Mouse (Mus musculus): ENCODE data around the gene Ostm1. TPM values are rescaled to one million over a fixed set of nuclear protein-coding genes. Genes with fewer than 3 reads are reported as not detected.

Ostm1 gene
- polyA plus RNA-seq, 1 experiment, result 12.0 TPM

DNA sequence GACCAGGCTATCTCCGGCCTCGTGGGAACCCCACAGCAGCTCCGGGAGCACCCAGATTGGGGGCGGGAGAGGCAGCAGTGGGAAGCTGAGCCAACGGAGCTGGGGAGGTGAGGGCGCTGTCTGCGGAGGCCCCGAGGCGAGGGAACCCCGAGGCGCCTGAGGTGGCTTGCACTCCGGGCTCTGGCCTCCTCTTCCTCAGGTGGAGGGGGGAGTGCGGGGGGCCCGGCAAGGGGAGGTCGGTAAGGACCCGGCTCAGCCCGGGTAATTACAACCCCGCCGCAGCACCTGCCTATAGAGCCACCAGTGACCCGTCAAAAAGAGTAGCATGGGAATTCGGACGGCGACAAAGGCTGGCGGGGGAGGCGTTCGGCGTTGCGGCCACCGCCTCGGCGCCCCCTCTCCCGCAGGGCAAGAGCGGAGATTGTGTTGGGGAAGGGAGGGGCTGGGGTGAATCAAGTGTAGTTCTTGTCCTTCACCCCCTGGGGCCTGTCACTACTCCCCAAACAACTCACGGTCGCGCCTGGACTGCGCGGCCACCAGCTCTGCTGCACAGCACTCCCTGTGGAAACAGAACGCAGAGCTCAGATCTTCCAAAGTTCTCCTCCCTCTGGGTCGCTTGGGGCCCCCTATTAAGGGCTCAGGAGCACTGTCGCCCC, 4.0 kb upstream of the Ostm1 start:
- 0 out of 2 replicates have a peak overlapping the region, but pooled peaks have one; percentile 10 for H3K4me3 ChIP-seq (ENCODE audit: insufficient read depth, low read depth, low read length)

DNA sequence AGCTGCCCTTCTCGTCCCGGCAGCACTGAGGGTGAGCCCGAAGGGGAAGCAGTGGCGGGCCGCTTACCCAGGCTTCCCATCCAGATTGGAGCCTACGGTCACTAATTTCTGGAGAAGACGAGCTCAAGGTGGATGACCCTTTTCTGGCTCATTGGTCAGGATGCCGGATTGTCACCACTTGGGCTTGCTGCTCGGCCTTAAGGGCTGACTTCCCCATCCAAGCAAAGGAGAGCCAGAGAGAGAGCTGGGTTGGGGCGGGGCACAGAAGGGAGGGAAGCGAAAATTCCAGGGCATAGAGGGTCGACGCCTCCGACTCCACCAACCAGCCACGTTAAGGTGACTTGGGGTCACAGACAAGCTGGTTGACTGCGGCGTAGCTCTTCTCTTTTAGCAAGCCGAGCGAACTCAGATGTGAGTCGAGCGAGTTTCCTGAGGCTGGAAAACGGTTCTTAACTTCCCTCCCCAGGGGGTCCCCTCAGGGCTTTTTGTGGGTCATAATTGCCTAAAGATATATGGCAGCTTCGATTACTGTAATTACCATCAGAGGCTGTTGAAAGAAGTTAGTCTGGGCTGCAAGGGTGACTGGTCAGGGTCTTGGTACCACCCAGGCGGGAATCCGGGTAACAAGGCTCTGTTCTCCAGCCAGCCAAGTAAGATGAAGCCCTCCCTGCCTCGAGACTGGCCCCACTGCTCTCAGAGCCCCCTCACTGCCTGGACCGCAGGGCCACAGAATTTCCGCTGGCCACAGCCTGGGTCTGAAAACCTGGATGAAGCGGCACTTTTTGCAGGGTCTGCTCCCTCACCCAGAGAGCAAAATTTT, 3.3 kb upstream of the Ostm1 start:
- Histone ChIP-seq H3K4me3 (ENCODE audit: insufficient read depth, low read depth, low read length) (0 out of 2 replicates have a peak overlapping the region, but pooled peaks have one; percentile 7), H3K27ac (replicated peaks; ENCODE audit: low read depth, low read length) (no peak overlapping the region), H3K4me1 (ENCODE audit: control insufficient read depth, insufficient read depth, insufficient read length, low read length) (peaks cover 2% of the 10 kb centered on the region; the same call in 1 of the 2 replicates)

More for the DNA sequence above, 4.0 kb upstream of the Ostm1 start:
- Histone ChIP-seq H3K4me1 (ENCODE audit: control insufficient read depth, insufficient read depth, insufficient read length, low read length) (peaks cover 2% of the 10 kb centered on the region; the same call in 1 of the 2 replicates), H3K27ac (replicated peaks; ENCODE audit: low read depth, low read length) (no peak overlapping the region)

DNA sequence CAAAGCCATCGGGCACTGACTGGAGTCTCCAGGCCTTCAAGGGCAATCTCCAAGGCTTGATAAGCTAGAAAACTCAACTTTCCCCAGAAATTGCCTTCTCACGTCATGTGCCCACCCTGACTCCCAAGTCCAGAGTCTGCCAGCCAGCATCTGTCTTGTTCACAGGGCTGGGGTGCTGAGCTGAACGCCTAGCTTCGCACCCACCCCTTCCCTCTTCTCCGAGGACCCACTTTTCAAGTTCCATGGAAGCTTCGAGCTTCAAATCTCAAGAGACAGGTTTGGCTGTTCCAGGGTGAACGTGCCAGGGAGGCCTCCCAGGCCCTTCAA, 2.7 kb upstream of the Ostm1 start:
- H3K27ac ChIP-seq (replicated peaks; ENCODE audit: low read depth, low read length), result no peak overlapping the region
- H3K4me3 ChIP-seq (ENCODE audit: insufficient read depth, low read depth, low read length), result no peak overlapping the region
- H3K4me1 ChIP-seq (ENCODE audit: control insufficient read depth, insufficient read depth, insufficient read length, low read length), result peaks cover 2% of the 10 kb centered on the region; the same call in 1 of the 2 replicates

DNA sequence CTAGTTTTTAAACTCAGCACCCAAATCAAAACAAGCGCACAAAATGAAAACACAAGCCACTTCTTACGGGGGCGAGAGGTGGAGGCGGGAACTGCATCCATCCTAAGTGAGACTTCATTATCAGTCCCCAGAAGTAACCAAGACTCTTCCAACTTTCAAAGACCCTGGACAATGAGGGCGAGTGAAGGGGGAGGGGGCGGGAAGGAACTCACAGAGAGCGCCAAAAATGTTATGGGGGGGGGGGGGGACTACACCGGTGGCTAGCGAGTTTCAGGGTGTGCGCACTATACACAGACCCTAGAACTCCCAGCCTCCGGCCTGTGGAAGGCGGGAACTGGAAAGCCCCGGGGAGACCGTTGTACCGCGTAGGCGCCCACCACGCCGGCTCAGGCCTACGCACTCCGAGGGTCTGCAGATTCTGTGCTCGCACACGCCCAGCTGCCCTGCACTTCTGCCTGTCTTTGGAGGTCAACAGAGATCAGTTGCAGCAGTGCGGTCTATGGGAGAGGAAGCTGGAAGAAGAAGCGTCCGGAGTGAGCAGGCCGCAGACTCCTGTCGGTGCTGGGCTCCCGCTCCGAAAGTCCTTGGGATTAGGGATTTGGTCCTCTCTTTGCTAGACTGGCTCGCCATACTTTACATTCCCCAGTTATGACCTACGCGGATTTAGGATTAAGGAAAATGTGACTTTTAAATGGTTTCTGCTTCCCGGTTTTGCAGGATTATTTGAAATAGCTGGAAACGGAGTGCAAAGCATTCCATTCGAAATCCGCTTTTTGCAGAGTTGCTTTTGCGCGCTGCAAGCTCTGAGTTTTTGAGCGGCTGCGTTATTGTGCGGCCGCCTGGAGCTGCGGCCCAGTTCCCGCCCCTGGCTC, 1.7 kb upstream of the Ostm1 start:
- H3K4me3 ChIP-seq (ENCODE audit: insufficient read depth, low read depth, low read length), result 0 out of 2 replicates have a peak overlapping the region, but pooled peaks have one; percentile 11
- peaks cover 2% of the 10 kb centered on the region; the same call in 1 of the 2 replicates for H3K4me1 ChIP-seq (ENCODE audit: control insufficient read depth, insufficient read depth, insufficient read length, low read length)
- H3K27ac ChIP-seq (replicated peaks; ENCODE audit: low read depth, low read length), result no peak overlapping the region

DNA sequence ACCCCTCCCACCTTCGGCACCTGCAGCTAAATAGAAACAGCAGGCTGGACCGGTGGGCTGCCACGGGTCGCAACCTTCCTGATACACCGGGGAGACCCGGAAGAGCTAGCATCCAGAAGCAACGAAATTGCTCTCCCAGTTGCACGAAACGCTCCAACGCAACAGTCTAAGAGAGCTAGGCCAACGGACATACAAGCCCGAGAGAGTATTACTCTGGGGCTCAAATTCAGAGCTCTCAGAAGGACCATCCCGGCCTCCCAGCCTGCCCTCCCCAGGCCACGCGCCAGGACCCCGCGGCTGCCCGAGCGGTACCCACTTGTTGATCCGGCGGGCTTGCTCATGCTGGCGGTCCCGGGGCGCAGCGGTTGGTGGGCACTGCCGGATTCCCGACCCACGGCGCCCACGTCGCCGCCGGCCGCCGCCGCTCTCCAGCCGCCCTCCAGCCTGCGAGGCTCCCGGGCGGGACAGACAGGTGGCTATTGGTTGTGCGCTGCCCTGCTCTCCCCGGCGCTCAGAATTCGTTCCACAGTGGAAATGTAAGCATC, 984 bp upstream of the Ostm1 start:
- Histone ChIP-seq H3K4me1 (ENCODE audit: control insufficient read depth, insufficient read depth, insufficient read length, low read length) (peaks cover 2% of the 10 kb centered on the region; the same call in 1 of the 2 replicates), H3K4me3 (ENCODE audit: insufficient read depth, low read depth, low read length) (0 out of 2 replicates have a peak overlapping the region, but pooled peaks have one; percentile 27), H3K27ac (replicated peaks; ENCODE audit: low read depth, low read length) (no peak overlapping the region)

DNA sequence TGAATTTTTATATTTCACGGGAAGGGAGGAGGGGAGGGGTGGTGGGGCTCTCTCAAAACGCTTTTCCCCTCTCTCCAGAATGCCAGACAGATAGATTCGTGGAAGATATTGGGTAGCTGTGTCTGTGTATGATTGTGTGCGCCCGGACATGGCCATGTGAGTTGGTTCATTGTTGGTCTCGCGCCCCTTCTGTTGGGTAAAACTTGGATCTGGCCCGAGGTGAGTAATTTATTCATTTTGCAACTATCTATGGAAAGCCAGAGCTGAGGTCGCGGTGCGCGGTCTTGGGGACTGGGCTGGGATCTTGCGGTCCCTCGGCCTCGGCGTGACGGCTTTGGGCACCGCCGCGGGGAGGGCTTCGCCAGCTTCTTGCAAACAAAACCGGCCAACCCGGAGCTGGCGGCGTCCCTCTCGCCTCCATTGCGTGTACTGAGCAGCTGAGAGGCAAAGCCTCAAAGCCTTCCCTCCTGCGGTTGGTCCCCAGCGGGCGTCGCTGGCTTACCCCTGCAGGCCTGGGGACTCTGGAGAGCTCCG, 347 bp downstream of the Ostm1 start:
- Histone ChIP-seq H3K27ac (replicated peaks; ENCODE audit: low read depth, low read length) (no peak overlapping the region), H3K4me3 (ENCODE audit: insufficient read depth, low read depth, low read length) (0 out of 2 replicates have a peak overlapping the region, but pooled peaks have one; percentile 5), H3K4me1 (ENCODE audit: control insufficient read depth, insufficient read depth, insufficient read length, low read length) (peaks cover 2% of the 10 kb centered on the region; the same call in 1 of the 2 replicates)

DNA sequence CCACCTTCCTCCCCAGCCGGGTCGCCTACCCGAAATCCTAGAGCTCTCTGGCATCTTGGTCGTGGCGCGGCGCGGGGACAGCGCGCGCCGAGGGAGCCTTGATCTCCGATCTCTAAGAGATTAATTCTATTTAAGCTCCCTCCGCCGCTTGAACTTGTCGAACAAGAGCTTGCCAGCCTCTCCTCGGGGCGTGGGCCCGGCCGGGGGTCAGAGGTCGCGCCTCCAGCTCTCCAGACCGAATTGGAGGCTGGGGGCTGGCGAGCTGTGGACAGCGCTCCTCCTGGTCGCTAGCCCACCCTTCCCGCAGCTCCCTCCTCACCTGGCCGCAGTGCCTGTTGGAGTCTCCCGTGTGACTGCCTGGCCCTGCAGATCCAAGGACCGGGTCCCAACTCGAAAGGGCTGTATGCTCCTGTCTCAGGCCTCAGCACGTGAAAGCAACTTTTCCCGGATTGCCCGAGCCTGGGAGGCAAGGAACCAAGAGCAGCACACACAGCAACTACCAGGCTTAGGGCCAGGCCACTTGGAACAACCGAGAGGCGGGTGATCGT, 888 bp downstream of the Ostm1 start:
- H3K27ac ChIP-seq (replicated peaks; ENCODE audit: low read depth, low read length), result no peak overlapping the region
- H3K4me1 ChIP-seq (ENCODE audit: control insufficient read depth, insufficient read depth, insufficient read length, low read length), result peaks cover 2% of the 10 kb centered on the region; the same call in 1 of the 2 replicates
- 0 out of 2 replicates have a peak overlapping the region, but pooled peaks have one; percentile 5 for H3K4me3 ChIP-seq (ENCODE audit: insufficient read depth, low read depth, low read length)

DNA sequence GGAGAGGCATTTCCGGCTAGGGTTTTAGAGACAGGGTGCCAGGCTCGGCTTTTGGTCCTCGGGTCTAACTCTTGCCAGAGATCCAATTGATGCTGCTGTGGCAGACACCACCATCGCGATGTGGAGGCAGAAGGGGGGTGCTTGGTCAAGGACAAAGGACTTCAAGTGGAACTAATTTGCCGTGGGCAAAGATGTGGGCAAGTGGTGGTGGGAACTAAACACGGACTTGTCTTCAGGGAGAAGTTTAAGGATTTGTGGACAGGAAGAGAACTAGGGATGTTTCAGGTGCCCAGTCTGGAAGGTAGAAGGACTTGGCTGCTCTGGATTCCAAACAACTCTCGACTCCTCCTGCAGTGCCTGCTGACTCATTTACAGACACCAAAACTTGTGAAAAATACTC, 1.5 kb downstream of the Ostm1 start:
- H3K4me3 ChIP-seq (ENCODE audit: insufficient read depth, low read depth, low read length), result no peak overlapping the region; the same call in 1 of the 2 replicates
- H3K4me1 ChIP-seq (ENCODE audit: control insufficient read depth, insufficient read depth, insufficient read length, low read length), result peaks cover 2% of the 10 kb centered on the region; the same call in 1 of the 2 replicates
- H3K27ac ChIP-seq (replicated peaks; ENCODE audit: low read depth, low read length), result no peak overlapping the region

DNA sequence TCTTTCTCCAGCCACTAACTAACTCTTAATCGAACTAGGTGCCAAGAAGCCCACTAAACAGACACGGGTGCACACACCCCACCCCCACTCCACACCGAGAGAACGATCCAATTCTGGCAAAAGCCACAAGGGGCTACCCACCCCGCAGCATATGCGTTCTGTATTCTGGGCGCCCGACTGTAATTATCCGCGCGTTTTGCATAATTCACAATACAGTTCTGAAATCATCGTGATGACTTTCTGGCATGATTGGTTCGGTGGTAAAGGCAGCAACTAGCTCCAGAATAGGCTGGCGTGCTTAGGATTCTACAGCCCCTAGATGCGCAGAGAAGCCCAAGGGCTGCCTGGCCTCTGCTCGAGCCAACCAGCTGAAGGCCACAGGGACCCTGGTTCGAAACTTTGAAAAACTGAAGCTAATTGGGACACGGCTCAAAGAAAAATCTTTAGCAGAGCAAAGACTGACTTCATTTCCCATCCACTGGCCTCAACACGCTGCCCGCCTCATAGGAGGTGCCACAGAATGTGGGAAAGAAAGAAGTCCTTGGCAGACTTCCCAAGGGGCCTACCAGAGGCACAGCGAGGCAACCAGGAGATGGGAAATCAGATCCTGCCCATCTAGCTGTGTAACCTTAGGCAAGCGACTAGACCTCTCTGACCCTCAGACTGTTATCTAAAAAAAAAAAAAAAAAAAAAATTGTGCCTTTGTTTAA, 2.1 kb downstream of the Ostm1 start:
- no peak overlapping the region for H3K27ac ChIP-seq (replicated peaks; ENCODE audit: low read depth, low read length)
- H3K4me3 ChIP-seq (ENCODE audit: insufficient read depth, low read depth, low read length), result no peak overlapping the region
- peaks cover 2% of the 10 kb centered on the region; the same call in 1 of the 2 replicates for H3K4me1 ChIP-seq (ENCODE audit: control insufficient read depth, insufficient read depth, insufficient read length, low read length)

DNA sequence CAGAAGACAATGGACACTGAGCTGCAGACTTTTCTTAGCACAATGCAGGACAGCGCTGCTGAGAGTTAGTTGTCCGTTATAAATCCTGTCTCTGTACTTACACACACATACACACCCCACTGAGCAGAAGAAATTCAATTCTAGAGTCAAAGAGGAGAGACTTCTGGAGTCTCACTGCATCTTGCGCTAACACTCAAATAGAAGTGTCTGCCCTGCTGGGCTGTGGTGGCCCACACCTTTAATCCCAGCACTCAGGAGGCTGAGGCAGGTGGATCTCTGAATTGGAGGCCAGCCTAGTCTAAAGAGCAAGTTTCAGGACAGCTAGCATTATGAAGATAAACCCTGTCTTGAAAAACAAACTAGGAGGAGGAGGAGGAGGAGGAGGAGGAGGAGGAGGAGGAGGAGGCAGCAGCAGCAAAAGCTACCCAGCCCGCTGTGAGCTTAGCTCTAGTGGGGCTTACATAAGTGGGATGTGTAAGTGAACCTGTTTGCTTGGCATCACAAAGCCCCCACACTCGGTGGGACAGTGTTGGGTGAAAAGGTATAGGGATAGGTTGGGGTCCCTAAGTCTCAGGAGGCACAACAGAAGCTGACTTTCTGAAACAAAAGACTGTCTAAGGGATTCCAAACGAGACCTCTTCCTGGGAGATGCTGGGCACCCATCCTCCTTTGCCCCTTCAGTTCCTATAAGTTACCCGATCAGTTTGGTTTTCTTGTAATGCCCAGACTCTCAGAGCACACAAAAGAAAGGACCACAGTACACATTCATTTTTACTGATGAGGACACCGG, 4.5 kb downstream of the Ostm1 start:
- Histone ChIP-seq H3K4me3 (ENCODE audit: insufficient read depth, low read depth, low read length) (no peak overlapping the region), H3K27ac (replicated peaks; ENCODE audit: low read depth, low read length) (no peak overlapping the region), H3K4me1 (ENCODE audit: control insufficient read depth, insufficient read depth, insufficient read length, low read length) (no peaks in the 10 kb centered on the region)

DNA sequence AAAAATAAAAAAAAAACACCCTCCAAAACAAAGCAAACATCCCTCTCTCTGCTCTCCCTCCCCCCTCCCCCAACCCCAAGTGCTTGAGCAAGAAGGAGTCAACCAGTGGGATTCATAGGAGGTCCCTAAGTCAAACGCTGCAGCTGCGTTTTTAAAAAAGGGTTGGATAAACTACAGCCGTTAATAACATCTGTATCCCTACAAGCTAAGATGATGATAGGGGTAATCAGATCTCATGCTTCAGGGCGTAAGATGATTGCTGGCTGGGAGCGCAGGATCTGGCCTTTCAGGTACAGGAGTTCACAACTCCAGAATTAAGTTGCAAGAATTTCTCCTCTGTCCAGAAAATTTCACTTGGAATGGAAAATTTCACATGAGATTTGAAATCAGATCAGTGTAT, 5.9 kb downstream of the Ostm1 start:
- no peaks in the 10 kb centered on the region for H3K4me1 ChIP-seq (ENCODE audit: control insufficient read depth, insufficient read depth, insufficient read length, low read length)
- no peak overlapping the region for H3K4me3 ChIP-seq (ENCODE audit: insufficient read depth, low read depth, low read length)
- H3K27ac ChIP-seq (replicated peaks; ENCODE audit: low read depth, low read length), result no peak overlapping the region

DNA sequence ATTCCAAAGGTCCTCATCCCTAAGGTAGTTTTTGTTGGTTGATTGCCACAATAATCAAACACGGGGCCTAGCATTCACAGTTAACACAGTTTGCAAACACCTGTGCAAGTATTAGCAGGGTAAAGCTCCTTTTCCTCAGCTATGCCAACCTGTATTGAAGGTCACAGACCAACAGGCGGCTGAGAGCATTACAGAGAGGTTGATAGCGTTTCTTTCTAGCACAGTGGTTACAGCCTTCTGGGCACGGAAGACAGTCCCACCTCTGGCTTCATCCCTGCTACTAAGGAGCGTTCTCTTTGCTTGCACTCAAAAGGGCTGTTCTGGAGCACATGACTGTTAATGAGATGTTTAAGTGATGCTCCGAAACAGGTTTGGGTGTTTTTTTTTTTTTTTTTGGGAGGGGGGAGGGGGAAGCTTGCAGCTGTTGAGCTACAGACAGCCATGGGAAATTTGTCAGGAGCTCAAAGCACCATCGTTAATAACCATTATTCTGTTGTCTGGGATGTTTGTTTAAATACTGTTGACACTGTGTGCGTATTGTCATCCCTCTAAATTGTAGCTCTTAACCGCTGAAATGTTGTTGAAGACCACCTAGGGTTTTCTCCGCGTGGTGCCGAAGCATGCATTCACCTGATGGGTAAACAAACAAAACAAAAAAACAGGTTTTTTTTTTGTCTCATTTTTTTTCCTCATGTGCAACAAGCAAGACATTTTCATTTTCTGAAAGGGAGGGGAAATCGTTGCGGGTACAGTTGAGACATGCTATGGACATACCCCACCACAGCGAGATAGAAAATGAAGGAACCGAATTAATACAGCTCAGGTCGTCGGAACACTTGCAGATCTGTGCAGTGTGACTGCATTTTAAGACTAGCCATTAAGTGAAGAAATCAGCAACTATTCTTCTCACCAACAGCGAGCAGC, 6.9 kb downstream of the Ostm1 start:
- H3K4me1 ChIP-seq (ENCODE audit: control insufficient read depth, insufficient read depth, insufficient read length, low read length), result no peaks in the 10 kb centered on the region
- H3K27ac ChIP-seq (replicated peaks; ENCODE audit: low read depth, low read length), result no peak overlapping the region
- no peak overlapping the region for H3K4me3 ChIP-seq (ENCODE audit: insufficient read depth, low read depth, low read length)

Data from brown adipose tissue, adult 24 weeks (tissue).